Mouse (Mus musculus) MEL (cell line): ENCODE measurements around the gene Vwa8. TPM values are rescaled to one million over a fixed set of nuclear protein-coding genes. Genes with fewer than 3 reads are reported as not detected.

Experiments used
- DNase-seq: peaks from one replicate; pipeline ENCODE4 v3.0.0; 2011; ENCODE audit warnings: low read depth, low spot score
- H3K27ac ChIP-seq: 2 replicates; pipeline ENCODE4 v1.5.1; 2012; ENCODE audit warnings: low read depth, mild to moderate bottlenecking, control low read depth, low read length, moderate library complexity; ENCODE audit not compliant: control insufficient read depth
- H3K27me3 ChIP-seq, 2 experiments: fragments of 150-350 bp in 1 of 2; sonication (generic) in 1 of 2; 2 replicates each; pipeline ENCODE4 v1.6.1; 2012; ENCODE audit warnings: low read length in 2 of 2, mild to moderate bottlenecking in 2 of 2, improper control_type of control experiment in 1 of 2, moderate library complexity in 1 of 2; ENCODE audit not compliant: insufficient read depth in 2 of 2, control insufficient read depth in 1 of 2
- H3K36me3 ChIP-seq, 2 experiments: 2 replicates each; pipeline ENCODE4 v1.6.1; 2012 to 2014; ENCODE audit warnings: low read length in 2 of 2, improper control_type of control experiment in 1 of 2, inconsistent platforms in 1 of 2, mild to moderate bottlenecking in 1 of 2; ENCODE audit not compliant: insufficient read depth in 2 of 2, control insufficient read depth in 1 of 2
- H3K4me1 ChIP-seq, 2 experiments: fragments of 150-350 bp in 1 of 2; sonication (generic) in 1 of 2; 2 replicates each; pipeline ENCODE4 v1.6.1; 2012; ENCODE audit warnings: low read length in 2 of 2, improper control_type of control experiment in 1 of 2, mild to moderate bottlenecking in 1 of 2; ENCODE audit not compliant: insufficient read depth in 2 of 2, control insufficient read depth in 1 of 2
- H3K4me3 ChIP-seq, 2 experiments: fragments of 150-350 bp in 1 of 2; sonication (generic) in 1 of 2; 2 replicates each; pipeline ENCODE4 v1.5.1; 2012; ENCODE audit warnings: low read depth in 2 of 2, low read length in 2 of 2, mild to moderate bottlenecking in 2 of 2, moderate library complexity in 2 of 2, control low read depth in 1 of 2, improper control_type of control experiment in 1 of 2; ENCODE audit not compliant: control insufficient read depth in 1 of 2, insufficient read depth in 1 of 2
- H3K79me2 ChIP-seq: 2 replicates; pipeline ENCODE4 v1.6.1; 2012; ENCODE audit warnings: mild to moderate bottlenecking, low read length, moderate library complexity; ENCODE audit not compliant: control insufficient read depth, poor library complexity, insufficient read depth
- H3K9ac ChIP-seq: 2 replicates; pipeline ENCODE4 v1.6.1; 2012; ENCODE audit warnings: low read depth, mild to moderate bottlenecking, control low read depth, low read length, moderate library complexity; ENCODE audit not compliant: control insufficient read depth, poor library complexity, severe bottlenecking
- H3K9me3 ChIP-seq: fragments of 150-350 bp; sonication (generic); replicated peaks from 2 replicates; pipeline ENCODE4 v1.6.1; 2012; ENCODE audit warnings: mild to moderate bottlenecking, low read length, improper control_type of control experiment, moderate library complexity; ENCODE audit not compliant: insufficient read depth
- CHD2 ChIP-seq: IDR thresholded peaks from 2 replicates; pipeline ENCODE4 v1.6.1; 2011; ENCODE audit warnings: low read length, improper control_type of control experiment
- ELF1 ChIP-seq: IDR thresholded peaks from 2 replicates; pipeline ENCODE4 v1.6.1; 2014; ENCODE audit warnings: low read depth, mild to moderate bottlenecking, inconsistent platforms, low read length, improper control_type of control experiment, moderate library complexity
- ETS1 ChIP-seq: IDR thresholded peaks from 2 replicates; pipeline ENCODE4 v1.6.1; 2012; ENCODE audit warnings: low read depth, mild to moderate bottlenecking, inconsistent platforms, low read length, improper control_type of control experiment, moderate library complexity
- GABPA ChIP-seq: IDR thresholded peaks from 2 replicates; pipeline ENCODE4 v1.6.1; 2012; ENCODE audit warnings: low read depth, mild to moderate bottlenecking, inconsistent platforms, low read length, improper control_type of control experiment, moderate library complexity
- HCFC1 ChIP-seq: IDR thresholded peaks from 2 replicates; pipeline ENCODE4 v1.6.1; 2012; ENCODE audit warnings: low read depth, mild to moderate bottlenecking, inconsistent platforms, low read length, improper control_type of control experiment, moderate library complexity
- KAT2A ChIP-seq: conservative IDR thresholded peaks from 2 replicates; pipeline ENCODE4 v1.6.1; 2012; ENCODE audit warnings: low read depth, low read length, improper control_type of control experiment, inconsistent platforms
- MXI1 ChIP-seq: IDR thresholded peaks from 2 replicates; pipeline ENCODE4 v1.6.1; 2011; ENCODE audit warnings: mild to moderate bottlenecking, low read depth, low read length, improper control_type of control experiment
- POLR2AphosphoS5 ChIP-seq: IDR thresholded peaks from 2 replicates; pipeline ENCODE4 v1.6.1; 2012; ENCODE audit warnings: low read depth, borderline replicate concordance, mild to moderate bottlenecking, inconsistent platforms, low read length, moderate library complexity, mixed read lengths
- TAL1 ChIP-seq: IDR thresholded peaks from 2 replicates; pipeline ENCODE4 v1.6.1; 2012; ENCODE audit warnings: mild to moderate bottlenecking, inconsistent platforms, low read length, moderate library complexity, mixed read lengths
- TBP ChIP-seq: IDR thresholded peaks from 2 replicates; pipeline ENCODE4 v1.8.0; 2011; ENCODE audit warnings: low read depth, low read length, improper control_type of control experiment
- USF2 ChIP-seq, 2 experiments: IDR thresholded peaks; 2 replicates each; pipeline ENCODE4 v1.6.1; 2011 to 2012; ENCODE audit warnings: improper control_type of control experiment in 2 of 2, low read length in 2 of 2, borderline replicate concordance in 1 of 2, inconsistent platforms in 1 of 2, low read depth in 1 of 2, mild to moderate bottlenecking in 1 of 2; ENCODE audit not compliant: insufficient read depth in 1 of 2
- ZKSCAN1 ChIP-seq: IDR thresholded peaks from 2 replicates; pipeline ENCODE4 v1.6.1; 2012; ENCODE audit warnings: low read depth, mild to moderate bottlenecking, inconsistent platforms, low read length, improper control_type of control experiment, moderate library complexity
- ZMIZ1 ChIP-seq: IDR thresholded peaks from 2 replicates; pipeline ENCODE4 v1.6.1; 2012; ENCODE audit warnings: low read depth, mild to moderate bottlenecking, inconsistent platforms, low read length, improper control_type of control experiment, moderate library complexity
- polyA plus RNA-seq, 2 experiments: library from polyadenylated mRNA; stranded (reverse) in 1 of 2; unstranded in 1 of 2; fragments of >175 nt in 1 of 2; fragments of >200 nt in 1 of 2; gene quantifications; 2 replicates each; pipeline versions ENCODE4 v1.2.1 to v1.2.4; 2012; ENCODE audit warnings: low replicate concordance in 2 of 2, low read depth in 1 of 2; ENCODE audit not compliant: insufficient read length in 2 of 2, insufficient read depth in 1 of 2, missing spikeins in 1 of 2
- total RNA-seq: library from RNA; depleted of rRNA; stranded (reverse); fragments of 300-350 nt; gene quantifications from 2 replicates; pipeline ENCODE4 v1.2.3, GENCODE M21; 2012

Vwa8 gene
- total and polyA plus RNA-seq, 3 experiments: 12.4 to 19.6 TPM; not detected in 1

DNA sequence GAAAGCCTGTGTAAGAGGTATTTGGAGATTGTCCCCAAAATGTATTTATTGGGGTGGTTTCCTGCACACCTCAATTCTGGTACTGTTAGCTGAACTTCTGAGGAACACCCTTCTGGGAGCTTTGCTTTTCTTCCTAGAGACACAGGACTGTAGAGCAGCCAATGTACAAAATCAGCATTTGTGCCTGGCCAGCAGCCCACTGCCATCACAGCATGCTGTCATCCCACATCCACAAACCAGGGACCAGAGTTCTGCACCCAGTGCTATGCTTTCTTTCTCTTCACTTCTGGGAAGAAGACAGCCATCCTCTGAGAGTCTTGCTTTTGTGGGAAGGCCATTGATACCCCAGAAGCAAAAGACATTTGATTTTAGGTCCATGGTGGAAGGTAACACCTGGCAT is 359.6 kb downstream of the Vwa8 start:
- H3K79me2 ChIP-seq: no peaks in the 10 kb centered on the region
- TF ChIP-seq USF2 (IDR thresholded peaks at IDR 0.05; ENCODE audit: borderline replicate concordance in 1 of 2, insufficient read depth in 1 of 2, low read depth in 1 of 2, low read length in 2 of 2) (no peak), HCFC1 (no peak), ZMIZ1 (no peak), ELF1 (no peak), TBP (no peak), KAT2A (no peak), POLR2AphosphoS5 (no peak), TAL1 (no peak)
- TF ChIP-seq, all 39 proteins: peak for 0

DNA sequence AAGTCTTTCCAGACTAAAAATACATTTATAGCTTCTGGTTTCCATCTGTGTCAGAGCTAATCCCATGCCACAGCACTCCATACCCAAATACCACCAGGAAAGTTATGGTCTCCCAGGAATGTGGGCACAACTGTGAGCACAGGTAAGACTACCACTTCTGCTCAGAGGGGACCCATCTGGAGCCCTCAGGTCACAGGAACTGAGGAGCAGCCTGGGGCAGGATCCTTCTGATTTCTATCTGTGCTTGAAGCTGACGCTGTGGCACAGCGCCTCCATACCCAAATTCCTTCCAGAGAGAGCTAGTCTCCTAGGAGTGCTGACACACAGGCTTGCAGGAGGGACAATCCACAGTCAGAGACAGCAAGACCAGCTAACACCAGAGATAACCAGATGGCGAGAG is 361.0 kb downstream of the Vwa8 start:
- H3K79me2 ChIP-seq: no peaks in the 10 kb centered on the region
- no peak overlapping the region for H3K4me3 ChIP-seq
- no peak for TF ChIP-seq ETS1
- TF ChIP-seq, all 39 proteins: peak for 0
- H3K9ac ChIP-seq: no peak overlapping the region
- H3K9me3 ChIP-seq: no peaks in the 10 kb centered on the region
- no peaks in the 10 kb centered on the region for H3K36me3 ChIP-seq
- H3K27ac ChIP-seq: no peak overlapping the region
- no peaks in the 10 kb centered on the region for H3K4me1 ChIP-seq
- no peak for DNase-seq
- H3K27me3 ChIP-seq: no peaks in the 10 kb centered on the region; a peak in 1 of 4 replicates

More for the DNA sequence above, 359.6 kb downstream of the Vwa8 start:
- no peak for DNase-seq
- H3K9ac ChIP-seq: no peak overlapping the region
- no peaks in the 10 kb centered on the region for H3K9me3 ChIP-seq
- H3K4me3 ChIP-seq: no peak overlapping the region
- no peaks in the 10 kb centered on the region; a peak in 1 of 4 replicates for H3K27me3 ChIP-seq
- H3K4me1 ChIP-seq: no peaks in the 10 kb centered on the region
- H3K27ac ChIP-seq: no peak overlapping the region
- no peaks in the 10 kb centered on the region for H3K36me3 ChIP-seq

DNA sequence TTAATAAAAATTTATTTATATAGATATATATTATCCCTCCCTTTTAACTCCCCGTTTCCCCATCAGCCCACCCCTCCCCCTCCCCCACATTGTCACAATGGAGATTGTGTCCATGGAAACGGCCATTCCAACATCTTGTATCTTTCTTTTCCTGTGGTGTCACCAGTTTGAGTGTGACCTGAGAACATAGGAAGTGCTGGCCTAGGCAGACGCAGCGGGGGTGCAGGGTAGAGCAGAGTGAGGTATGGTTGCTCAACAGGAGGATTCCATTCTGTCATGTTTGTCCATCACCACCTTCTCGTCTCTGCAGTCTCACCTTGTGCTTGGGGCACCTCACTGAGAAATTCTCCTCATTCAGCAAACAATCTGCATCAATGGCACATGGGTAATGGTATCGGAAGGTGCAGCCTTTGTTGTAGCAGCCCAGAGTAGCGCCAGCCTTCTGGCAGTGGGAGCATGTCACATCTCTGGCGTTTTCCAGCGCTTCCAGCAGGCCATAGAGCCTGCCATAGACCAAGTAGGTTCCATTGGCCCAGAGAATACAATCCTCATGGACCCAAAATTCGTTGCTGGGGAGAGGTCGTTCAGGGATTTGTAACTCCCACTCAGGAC is 363.6 kb downstream of the Vwa8 start:
- no peak overlapping the region for H3K9ac ChIP-seq
- TF ChIP-seq CHD2 (no peak), ZKSCAN1 (no peak), GABPA (no peak), MXI1 (no peak), HCFC1 (no peak)
- no peaks in the 10 kb centered on the region for H3K36me3 ChIP-seq
- H3K4me3 ChIP-seq: no peak overlapping the region
- no peaks in the 10 kb centered on the region for H3K4me1 ChIP-seq
- H3K27me3 ChIP-seq: no peaks in the 10 kb centered on the region; a peak in 1 of 4 replicates
- no peak overlapping the region for H3K27ac ChIP-seq
- H3K79me2 ChIP-seq: no peaks in the 10 kb centered on the region
- no peaks in the 10 kb centered on the region for H3K9me3 ChIP-seq
- DNase-seq: no peak
